ENCODE assay signal across 12 mouse cellular contexts in the genomic region with DNA sequence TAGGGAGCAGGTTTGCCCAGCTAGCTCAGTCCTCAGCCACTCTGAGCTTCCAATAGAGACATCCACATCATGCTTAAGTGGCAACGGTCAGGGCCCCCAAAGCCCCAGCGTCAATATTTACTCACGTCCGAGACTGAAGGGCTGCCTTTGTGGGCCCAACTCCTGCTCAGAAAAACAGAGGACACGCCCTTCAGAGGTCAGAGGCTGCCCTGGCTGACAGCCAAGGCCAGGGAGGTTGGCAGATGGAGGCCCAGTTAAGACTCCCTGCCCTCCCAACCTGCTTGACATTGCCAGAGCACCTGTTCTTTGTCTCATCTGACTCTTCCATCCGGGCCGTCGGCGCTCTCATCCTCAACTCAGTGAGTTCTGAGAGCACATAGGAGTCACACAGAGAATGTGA. TPM values are rescaled to one million over a fixed set of nuclear protein-coding genes. Genes with fewer than 3 reads are reported as not detected.
DNase-seq lines count a peak whose midpoint lies in the region; ATAC-seq and TF ChIP-seq lines count a peak whose summit lies in the region.
"Had no signal": no experiment of that assay in that cellular context is flagged by ENCODE, and none has a peak within 500 bp of the region (broad histone marks: within the 10 kb centered on the region; RNA-seq: fewer than 3 reads in every experiment).

No protein-coding gene starts in this region.

- no peak overlapping the region for H3K4me2 ChIP-seq in neural tube, embryonic 11.5 days (ENCODE audit: low read depth)
- H3K4me2 ChIP-seq in neural tube, embryonic 15.5 days: no peak overlapping the region
- peak overlapping the region; percentile 35 for H3K4me2 ChIP-seq in liver, embryonic 15.5 days
- H3K4me2 ChIP-seq in stomach, postnatal 0 days (replicated peaks; ENCODE audit: low read depth): no peak overlapping the region
- no peak overlapping the region for H3K4me2 ChIP-seq in forebrain, embryonic 14.5 days (ENCODE audit: low read length)
- H3K4me2 ChIP-seq: hindbrain, embryonic 13.5 days had no signal

- intact Hi-C loops in gastrocnemius, adult 2 months (cut with DNase I): no loop called here

- H3K36me3 ChIP-seq in neural tube, embryonic 11.5 days (ENCODE audit: control insufficient read depth, insufficient read depth, low read length): no peaks in the 10 kb centered on the region
- H3K36me3 ChIP-seq in neural tube, embryonic 15.5 days: no peaks in the 10 kb centered on the region
- H3K36me3 ChIP-seq in liver, embryonic 15.5 days (replicated peaks): no peaks in the 10 kb centered on the region
- H3K36me3 ChIP-seq in stomach, postnatal 0 days (ENCODE audit: control insufficient read depth, insufficient read depth, low read length): no peaks in the 10 kb centered on the region
- H3K36me3 ChIP-seq in forebrain, embryonic 14.5 days (ENCODE audit: control insufficient read depth, insufficient read depth, low read length): no peaks in the 10 kb centered on the region
- H3K36me3 ChIP-seq: heart, embryonic 10.5 days; hindbrain, embryonic 13.5 days had no signal

- TF ChIP-seq CTCF in stomach, postnatal 0 days (IDR thresholded peaks at IDR 0.05; ENCODE audit: low read depth): no peak
- TF ChIP-seq CTCF in gastrocnemius, adult 2 months (IDR thresholded peaks at IDR 0.05): no peak

- no peak overlapping the region for H3K27ac ChIP-seq in neural tube, embryonic 11.5 days (ENCODE audit: low read depth, low read length)
- no peak overlapping the region for H3K27ac ChIP-seq in neural tube, embryonic 15.5 days (replicated peaks)
- peak overlapping the region; percentile 77 for H3K27ac ChIP-seq in liver, embryonic 15.5 days (replicated peaks)
- H3K27ac ChIP-seq in stomach, postnatal 0 days (replicated peaks): no peak overlapping the region
- no peak overlapping the region for H3K27ac ChIP-seq in gastrocnemius, adult 2 months
- H3K27ac ChIP-seq in forebrain, embryonic 14.5 days (ENCODE audit: low read depth, low read length): no peak overlapping the region
- H3K27ac ChIP-seq: heart, embryonic 10.5 days; hindbrain, embryonic 13.5 days had no signal

- ATAC-seq in neural tube, embryonic 11.5 days (ENCODE audit: insufficient read depth, low FRiP score, low TSS enrichment): no peak
- no peak for ATAC-seq in neural tube, embryonic 15.5 days (ENCODE audit: low FRiP score)
- ATAC-seq in liver, embryonic 15.5 days (ENCODE audit: insufficient read depth): peak; percentile 35; the same call in 1 of the 2 replicates
- peak; percentile 64 for ATAC-seq in stomach, postnatal 0 days (ENCODE audit: low FRiP score, low TSS enrichment)
- ATAC-seq in forebrain, embryonic 14.5 days: no peak

- no peaks in the 10 kb centered on the region for H3K9me3 ChIP-seq in neural tube, embryonic 11.5 days (ENCODE audit: control insufficient read depth, low read length)
- H3K9me3 ChIP-seq in neural tube, embryonic 15.5 days (replicated peaks): no peaks in the 10 kb centered on the region
- no peaks in the 10 kb centered on the region for H3K9me3 ChIP-seq in liver, embryonic 15.5 days (replicated peaks)
- H3K9me3 ChIP-seq in stomach, postnatal 0 days (ENCODE audit: control insufficient read depth, low read length): no peaks in the 10 kb centered on the region
- no peaks in the 10 kb centered on the region for H3K9me3 ChIP-seq in forebrain, embryonic 14.5 days (replicated peaks; ENCODE audit: control insufficient read depth, low read length)
- H3K9me3 ChIP-seq: heart, embryonic 10.5 days; hindbrain, embryonic 13.5 days had no signal

- no peak overlapping the region for H3K9ac ChIP-seq in neural tube, embryonic 11.5 days (ENCODE audit: low read length)
- no peak overlapping the region for H3K9ac ChIP-seq in neural tube, embryonic 15.5 days (replicated peaks)
- peak overlapping the region; percentile 38 for H3K9ac ChIP-seq in liver, embryonic 15.5 days
- no peak overlapping the region for H3K9ac ChIP-seq in stomach, postnatal 0 days (ENCODE audit: low read length)
- no peak overlapping the region for H3K9ac ChIP-seq in forebrain, embryonic 14.5 days (ENCODE audit: low read length)
- H3K9ac ChIP-seq: hindbrain, embryonic 13.5 days had no signal

- WGBS in neural tube, embryonic 11.5 days: 78% methylated on average over 9 of the region's 9 CpGs
- 73% methylated on average over 9 of the region's 9 CpGs for WGBS in neural tube, embryonic 15.5 days
- WGBS in liver, embryonic 15.5 days (ENCODE audit: insufficient replicate concordance): 42% methylated on average over 9 of the region's 9 CpGs
- 44% methylated on average over 9 of the region's 9 CpGs for WGBS in stomach, postnatal 0 days
- WGBS in forebrain, embryonic 14.5 days: 74% methylated on average over 9 of the region's 9 CpGs

- H3K27me3 ChIP-seq in neural tube, embryonic 11.5 days (ENCODE audit: control insufficient read depth, insufficient read depth, low read length): no peaks in the 10 kb centered on the region
- 0 out of 2 replicates have a peak, but pooled peaks cover 4% of the 10 kb centered on the region for H3K27me3 ChIP-seq in neural tube, embryonic 15.5 days (replicated peaks)
- no peaks in the 10 kb centered on the region for H3K27me3 ChIP-seq in liver, embryonic 15.5 days
- H3K27me3 ChIP-seq in stomach, postnatal 0 days (ENCODE audit: control insufficient read depth, insufficient read depth, low read length): no peaks in the 10 kb centered on the region
- no peaks in the 10 kb centered on the region for H3K27me3 ChIP-seq in forebrain, embryonic 14.5 days (replicated peaks; ENCODE audit: control insufficient read depth, insufficient read depth, low read length)

- TF ChIP-seq EP300 in stomach, postnatal 0 days (optimal IDR thresholded peaks at IDR 0.05): no peak

- H3K4me1 ChIP-seq in neural tube, embryonic 11.5 days (ENCODE audit: control insufficient read depth, insufficient read depth, low read length): no peaks in the 10 kb centered on the region
- no peaks in the 10 kb centered on the region for H3K4me1 ChIP-seq in neural tube, embryonic 15.5 days
- peaks cover 76% of the 10 kb centered on the region for H3K4me1 ChIP-seq in liver, embryonic 15.5 days (replicated peaks)
- H3K4me1 ChIP-seq in stomach, postnatal 0 days (replicated peaks; ENCODE audit: control insufficient read depth, insufficient read depth): no peaks in the 10 kb centered on the region
- H3K4me1 ChIP-seq in forebrain, embryonic 14.5 days (ENCODE audit: control insufficient read depth, insufficient read depth, low read length): 0 out of 2 replicates have a peak, but pooled peaks cover 3% of the 10 kb centered on the region
- H3K4me1 ChIP-seq: hindbrain, embryonic 13.5 days had no signal

- no peak overlapping the region for H3K4me3 ChIP-seq in neural tube, embryonic 11.5 days (ENCODE audit: low read depth, low read length)
- H3K4me3 ChIP-seq in neural tube, embryonic 15.5 days (replicated peaks): no peak overlapping the region
- H3K4me3 ChIP-seq in liver, embryonic 15.5 days (replicated peaks): no peak overlapping the region
- no peak overlapping the region for H3K4me3 ChIP-seq in stomach, postnatal 0 days (ENCODE audit: low read depth, low read length)
- H3K4me3 ChIP-seq in gastrocnemius, adult 2 months: no peak overlapping the region
- no peak overlapping the region for H3K4me3 ChIP-seq in forebrain, embryonic 14.5 days (ENCODE audit: low read depth, low read length)
- H3K4me3 ChIP-seq: heart, embryonic 10.5 days; hindbrain, embryonic 13.5 days had no signal

- peak; percentile 5 for DNase-seq in neural tube, embryonic 11.5 days (ENCODE audit: low spot score)
- DNase-seq in cerebellum, postnatal 25 days: peak; percentile 78 to 84
- peak; percentile 75 for DNase-seq in stomach, postnatal 0 days (ENCODE audit: low spot score)
- DNase-seq in gastrocnemius, adult 2 months: no peak
- DNase-seq in Muller cell, postnatal 12 days (ENCODE audit: inconsistent ontology term): no peak
- DNase-seq in forebrain, embryonic 14.5 days (ENCODE audit: low spot score): no peak
- DNase-seq: kidney, postnatal 10 days had no signal

RNA-seq across cellular contexts. Expression of a gene that starts 21.2 kb away (rescaled TPM):
- polyA plus RNA-seq in neural tube, embryonic 11.5 days (2014; fragmentation: Nextera tagmentation; extraction: Ambion mirVana): 0.31 and 0.35 TPM in 2 replicates
- polyA plus RNA-seq in neural tube, embryonic 15.5 days (2015; fragmentation: Nextera tagmentation; extraction: Ambion mirVana): 0.04 and 0.17 TPM in 2 replicates
- 0.05 TPM in 1 of 2 replicates, not detected in the other for polyA plus RNA-seq in liver, embryonic 15.5 days (2015; fragmentation: Nextera tagmentation; extraction: Ambion mirVana)
- polyA plus RNA-seq in stomach, postnatal 0 days (2015; fragmentation: Nextera tagmentation; extraction: Ambion mirVana): 1.0 and 1.3 TPM in 2 replicates
- total RNA-seq in gastrocnemius, adult 2 months (2021): not detected
- 4.6 and 5.4 TPM in 2 replicates for polyA plus RNA-seq in forebrain, embryonic 14.5 days (2014; fragmentation: Nextera tagmentation; extraction: Ambion mirVana)
- total RNA-seq: neutrophil, adult 5-6 weeks had no signal

RNA-seq across cellular contexts. Expression of a gene that starts 23.4 kb away (rescaled TPM):
- 43.8 and 45.5 TPM in 2 replicates for polyA plus RNA-seq in neural tube, embryonic 11.5 days (2014; fragmentation: Nextera tagmentation; extraction: Ambion mirVana)
- 41.9 and 43.2 TPM in 2 replicates for polyA plus RNA-seq in neural tube, embryonic 15.5 days (2015; fragmentation: Nextera tagmentation; extraction: Ambion mirVana)
- polyA plus RNA-seq in liver, embryonic 15.5 days (2015; fragmentation: Nextera tagmentation; extraction: Ambion mirVana): 26.4 and 26.8 TPM in 2 replicates
- 17.3 and 19.9 TPM in 2 replicates for polyA plus RNA-seq in stomach, postnatal 0 days (2015; fragmentation: Nextera tagmentation; extraction: Ambion mirVana)
- 10 to 100 TPM; 10.6 to 10.8 TPM for total RNA-seq in gastrocnemius, adult 2 months (2021)
- 64.2 and 69.7 TPM in 2 replicates for polyA plus RNA-seq in forebrain, embryonic 14.5 days (2014; fragmentation: Nextera tagmentation; extraction: Ambion mirVana)

RNA-seq across cellular contexts. Expression of a gene that starts 41.7 kb away (rescaled TPM):
- 145 and 153 TPM in 2 replicates for polyA plus RNA-seq in neural tube, embryonic 11.5 days (2014; fragmentation: Nextera tagmentation; extraction: Ambion mirVana)
- polyA plus RNA-seq in neural tube, embryonic 15.5 days (2015; fragmentation: Nextera tagmentation; extraction: Ambion mirVana): 181 and 193 TPM in 2 replicates
- 149 and 154 TPM in 2 replicates for polyA plus RNA-seq in liver, embryonic 15.5 days (2015; fragmentation: Nextera tagmentation; extraction: Ambion mirVana)
- polyA plus RNA-seq in stomach, postnatal 0 days (2015; fragmentation: Nextera tagmentation; extraction: Ambion mirVana): 165 and 170 TPM in 2 replicates
- total RNA-seq in gastrocnemius, adult 2 months (2021): 100 to 1,000 TPM in 1 of 2 experiments, 10 to 100 TPM in 1; 86.9 to 109 TPM
- 184 and 194 TPM in 2 replicates for polyA plus RNA-seq in forebrain, embryonic 14.5 days (2014; fragmentation: Nextera tagmentation; extraction: Ambion mirVana)

RNA-seq across cellular contexts. Expression of a gene that starts 51.7 kb away (rescaled TPM):
- 22.1 and 22.7 TPM in 2 replicates for polyA plus RNA-seq in neural tube, embryonic 11.5 days (2014; fragmentation: Nextera tagmentation; extraction: Ambion mirVana)
- 10.7 and 11.7 TPM in 2 replicates for polyA plus RNA-seq in neural tube, embryonic 15.5 days (2015; fragmentation: Nextera tagmentation; extraction: Ambion mirVana)
- 1.4 and 2.1 TPM in 2 replicates for polyA plus RNA-seq in liver, embryonic 15.5 days (2015; fragmentation: Nextera tagmentation; extraction: Ambion mirVana)
- polyA plus RNA-seq in stomach, postnatal 0 days (2015; fragmentation: Nextera tagmentation; extraction: Ambion mirVana): 10.2 and 10.8 TPM in 2 replicates
- under 1 TPM; 0.15 to 0.70 TPM for total RNA-seq in gastrocnemius, adult 2 months (2021)
- polyA plus RNA-seq in forebrain, embryonic 14.5 days (2014; fragmentation: Nextera tagmentation; extraction: Ambion mirVana): 4.6 and 7.7 TPM in 2 replicates
- total RNA-seq: neutrophil, adult 5-6 weeks had no signal

Comparison
In these comparisons a context has a peak if more than half of its experiments do, and no peak if none do; other contexts are left out.
1. ATAC-seq: peak in liver, embryonic 15.5 days (single experiment) and stomach, postnatal 0 days (single experiment); none in neural tube, embryonic 11.5 days (single experiment), neural tube, embryonic 15.5 days (single experiment) and forebrain, embryonic 14.5 days (single experiment).
2. DNase-seq: peak in neural tube, embryonic 11.5 days (single experiment), cerebellum, postnatal 25 days (2 of 2) and stomach, postnatal 0 days (single experiment); none in gastrocnemius, adult 2 months (single experiment), Muller cell, postnatal 12 days (single experiment) and forebrain, embryonic 14.5 days (single experiment).